Mouse (Mus musculus): ENCODE measurements around the gene Icos.

The Icos gene

GRCm38 (mm10) chr1:60961080-60961479 is 16.6 kb upstream of the Icos start:
- in situ Hi-C loops (cut with MboI, MseI): no loop called here

GRCm38 (mm10) chr1:60962095-60962494 is 15.6 kb upstream of the Icos start:
- in situ Hi-C loops (cut with MboI, MseI): no loop called here

- in situ Hi-C loops (cut with MboI, MseI): no loop called here
Measured at GRCm38 (mm10) chr1:60967521-60967920, 10.2 kb upstream of the Icos start.

GRCm38 (mm10) chr1:60970846-60971245 is 6.9 kb upstream of the Icos start:
- in situ Hi-C loops (cut with MboI, MseI): no loop called here

GRCm38 (mm10) chr1:60974221-60974620 is 3.5 kb upstream of the Icos start:
- in situ Hi-C loops (cut with MboI, MseI): no loop called here

- in situ Hi-C loops (cut with MboI, MseI): loop anchor here (5.0 kb wide), 1 partner anchor 72 kb away; no protein-coding TSS in a partner anchor
Measured at GRCm38 (mm10) chr1:60975646-60976294, 2.0 kb upstream of the Icos start.

GRCm38 (mm10) chr1:60979126-60979842 is 1.6 kb downstream of the Icos start:
- in situ Hi-C loops (cut with MboI, MseI): loop anchor here (5.0 kb wide), 1 partner anchor 68 kb away; no protein-coding TSS in a partner anchor

GRCm38 (mm10) chr1:60979843-60980235 is 2.1 kb downstream of the Icos start:
- in situ Hi-C loops (cut with MboI, MseI): loop anchor here (5.0 kb wide), 1 partner anchor 67 kb away; no protein-coding TSS in a partner anchor

GRCm38 (mm10) chr1:60985075-60985474 is 7.3 kb downstream of the Icos start:
- in situ Hi-C loops (cut with MboI, MseI): no loop called here

GRCm38 (mm10) chr1:60986141-60986540 is 8.4 kb downstream of the Icos start:
- in situ Hi-C loops (cut with MboI, MseI): no loop called here

- in situ Hi-C loops (cut with MboI, MseI): no loop called here
Measured at GRCm38 (mm10) chr1:60989086-60989485, 11.4 kb downstream of the Icos start.

- in situ Hi-C loops (cut with MboI, MseI): no loop called here
Measured at GRCm38 (mm10) chr1:60990305-60990704, 12.6 kb downstream of the Icos start.

- in situ Hi-C loops (cut with MboI, MseI): no loop called here
Measured at GRCm38 (mm10) chr1:60998008-60998557, 20.4 kb downstream of the Icos start.

GRCm38 (mm10) chr1:60998689-60999088 is 21.0 kb downstream of the Icos start:
- in situ Hi-C loops (cut with MboI, MseI): no loop called here

GRCm38 (mm10) chr1:61001786-61002354 is 24.1 kb downstream of the Icos start:
- in situ Hi-C loops (cut with MboI, MseI): no loop called here

GRCm38 (mm10) chr1:61006229-61006628 is 28.5 kb downstream of the Icos start:
- in situ Hi-C loops (cut with MboI, MseI): no loop called here

- in situ Hi-C loops (cut with MboI, MseI): no loop called here
Measured at GRCm38 (mm10) chr1:61007516-61007915, 29.8 kb downstream of the Icos start.

- in situ Hi-C loops (cut with MboI, MseI): no loop called here
Measured at GRCm38 (mm10) chr1:61016578-61017118, 38.9 kb downstream of the Icos start.

GRCm38 (mm10) chr1:61026712-61027111 is 49.0 kb downstream of the Icos start:
- in situ Hi-C loops (cut with MboI, MseI): no loop called here

GRCm38 (mm10) chr1:61027519-61027918 is 49.8 kb downstream of the Icos start:
- in situ Hi-C loops (cut with MboI, MseI): no loop called here

GRCm38 (mm10) chr1:61029919-61030318 is 52.2 kb downstream of the Icos start:
- in situ Hi-C loops (cut with MboI, MseI): no loop called here

GRCm38 (mm10) chr1:61030532-61030931 is 52.8 kb downstream of the Icos start:
- in situ Hi-C loops (cut with MboI, MseI): no loop called here

All from T-helper 2 cell (primary cell).